Mouse (Mus musculus): ENCODE results near the gene Ssr2.

- TF ChIP-seq CTCF (IDR thresholded peaks at IDR 0.05) (no peak), POLR2A (IDR thresholded peaks at IDR 0.05; ENCODE audit: insufficient read depth, low read depth, low read length) (no peak), EP300 (IDR thresholded peaks at IDR 0.05; ENCODE audit: insufficient read depth, low read depth, low read length) (no peak)
These were observed 6.0 kb upstream of the Ssr2 start for GRCm38 (mm10) chr3:88569694-88570093.

Measured in heart, adult 2 months (tissue).